Mouse (Mus musculus): ENCODE results near the gene Thra. TPM values are rescaled to one million over a fixed set of nuclear protein-coding genes. Genes with fewer than 3 reads are reported as not detected.
A peak's percentile ranks its signal among the peaks of the same experiment; 100 is the strongest.

Gene Thra
- total and polyA plus RNA-seq, 2 experiments from 2014 or later: 44.0 to 234 TPM

DNA sequence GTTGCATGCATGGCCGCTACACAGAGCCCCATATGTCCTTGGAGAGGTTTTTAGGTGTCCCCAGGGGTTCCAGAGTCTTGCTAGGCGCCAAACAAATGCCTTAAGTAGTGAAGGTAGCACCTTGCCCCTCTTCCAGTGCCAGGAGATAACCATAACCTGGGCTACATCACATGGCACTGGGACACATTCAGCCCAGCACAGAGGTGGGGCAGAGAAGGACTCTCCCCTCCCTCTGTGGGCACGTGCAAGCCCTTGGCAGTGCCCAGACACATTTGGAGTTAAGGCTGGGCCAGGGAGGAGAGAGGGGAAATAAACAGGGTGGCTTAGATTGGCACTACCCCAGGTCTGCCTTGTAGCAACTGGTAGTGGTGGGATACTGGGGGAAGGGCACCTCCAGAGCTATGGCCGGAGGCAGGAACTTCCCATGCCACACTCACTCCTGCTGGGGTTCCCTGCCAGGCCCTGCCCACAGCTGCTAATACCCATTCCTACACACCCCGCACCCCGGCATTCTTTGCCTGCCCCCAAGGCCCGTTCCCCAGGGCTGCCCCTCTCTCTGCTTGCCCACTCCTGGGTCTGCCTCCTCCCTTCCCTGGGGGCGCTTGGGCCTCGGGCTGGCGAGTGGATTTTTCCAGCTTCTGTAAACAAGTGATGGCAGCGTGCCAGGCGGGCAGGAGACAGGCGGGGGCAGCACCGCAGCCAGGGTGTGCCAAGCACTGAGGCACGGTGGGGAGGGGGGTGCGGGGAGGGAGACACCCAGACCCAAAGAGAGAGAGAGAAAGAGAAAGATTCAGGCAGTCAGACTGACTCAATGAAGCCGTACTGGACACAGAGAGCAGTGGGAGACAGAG lies 10.1 kb downstream of the Thra start:
- Histone ChIP-seq H3K36me3 (replicated peaks; ENCODE audit: control insufficient read depth, insufficient read depth, low read length) (peaks cover 18% of the 10 kb centered on the region; the same call in 1 of the 2 replicates), H3K9me3 (replicated peaks; ENCODE audit: control insufficient read depth, low read length) (no peaks in the 10 kb centered on the region), H3K4me1 (ENCODE audit: control insufficient read depth, insufficient read depth) (peaks cover 95% of the 10 kb centered on the region), H3K27ac (ENCODE audit: low read depth) (peak overlapping the region; percentile 96), H3K4me2 (ENCODE audit: low read depth, low read length) (peak overlapping the region; percentile 59), H3K4me3 (ENCODE audit: low read depth, low read length) (peak overlapping the region; percentile 17), H3K27me3 (ENCODE audit: control insufficient read depth, insufficient read depth, low read length) (no peaks in the 10 kb centered on the region), H3K9ac (replicated peaks; ENCODE audit: low read depth, low read length) (peak overlapping the region; percentile 52)
- whole genome bisulfite sequencing: 13% methylated on average over 17 of the region's 17 CpGs
- no peak; the same call in none of the 2 replicates for TF ChIP-seq EP300 (IDR thresholded peaks at IDR 0.05; ENCODE audit: low read depth)
- TF ChIP-seq CTCF (IDR thresholded peaks at IDR 0.05; ENCODE audit: low read depth): peak; percentile 8; the same call in 1 of the 2 replicates
- ATAC-seq (ENCODE audit: insufficient read depth, low read depth) (peak; percentile 56), DNase-seq (ENCODE audit: low spot score) (peak; percentile 81)

DNA sequence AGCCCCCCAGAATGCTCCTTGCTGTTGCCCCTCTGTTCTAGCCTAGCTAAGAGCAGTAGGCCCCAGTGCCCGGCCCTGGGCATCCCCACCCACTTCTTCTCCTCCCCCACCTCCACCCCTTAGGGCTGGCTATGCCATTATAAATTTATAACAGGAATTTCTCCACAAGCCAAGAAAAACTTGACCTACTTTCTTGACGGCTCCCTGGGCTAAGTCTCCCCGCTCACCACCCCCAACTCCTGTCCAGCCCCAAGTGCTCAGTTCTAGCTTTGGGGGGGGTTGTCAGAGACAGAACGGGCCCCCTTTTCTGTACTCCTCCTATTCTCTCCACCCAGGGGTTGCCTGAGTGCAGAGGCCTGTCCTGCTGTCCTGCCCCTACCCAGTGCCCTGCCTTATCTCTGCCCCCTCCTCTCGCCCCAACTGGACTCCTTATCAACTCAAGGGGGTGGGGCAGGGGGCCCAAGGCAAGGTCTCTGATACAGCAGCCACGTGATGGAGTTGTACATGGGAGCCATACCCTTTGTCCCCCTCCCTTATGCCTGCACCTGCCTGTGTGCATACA lies 10.9 kb downstream of the Thra start:
- TF ChIP-seq CTCF (IDR thresholded peaks at IDR 0.05; ENCODE audit: low read depth) (no peak), EP300 (IDR thresholded peaks at IDR 0.05; ENCODE audit: low read depth) (no peak; the same call in 1 of the 2 replicates)
- Histone ChIP-seq H3K4me2 (ENCODE audit: low read depth, low read length) (peak overlapping the region; percentile 59), H3K36me3 (replicated peaks; ENCODE audit: control insufficient read depth, insufficient read depth, low read length) (peaks cover 18% of the 10 kb centered on the region; the same call in 1 of the 2 replicates), H3K4me3 (ENCODE audit: low read depth, low read length) (peak overlapping the region; percentile 17; the same call in 1 of the 2 replicates), H3K9me3 (replicated peaks; ENCODE audit: control insufficient read depth, low read length) (no peaks in the 10 kb centered on the region), H3K9ac (replicated peaks; ENCODE audit: low read depth, low read length) (peak overlapping the region; percentile 52), H3K27ac (ENCODE audit: low read depth) (peak overlapping the region; percentile 96), H3K4me1 (ENCODE audit: control insufficient read depth, insufficient read depth) (peaks cover 95% of the 10 kb centered on the region), H3K27me3 (ENCODE audit: control insufficient read depth, insufficient read depth, low read length) (no peaks in the 10 kb centered on the region)
- DNase-seq (ENCODE audit: low spot score) (peak; percentile 58), ATAC-seq (ENCODE audit: insufficient read depth, low read depth) (peak; percentile 39)
- 12% methylated on average over 6 of the region's 6 CpGs for WGBS

DNA sequence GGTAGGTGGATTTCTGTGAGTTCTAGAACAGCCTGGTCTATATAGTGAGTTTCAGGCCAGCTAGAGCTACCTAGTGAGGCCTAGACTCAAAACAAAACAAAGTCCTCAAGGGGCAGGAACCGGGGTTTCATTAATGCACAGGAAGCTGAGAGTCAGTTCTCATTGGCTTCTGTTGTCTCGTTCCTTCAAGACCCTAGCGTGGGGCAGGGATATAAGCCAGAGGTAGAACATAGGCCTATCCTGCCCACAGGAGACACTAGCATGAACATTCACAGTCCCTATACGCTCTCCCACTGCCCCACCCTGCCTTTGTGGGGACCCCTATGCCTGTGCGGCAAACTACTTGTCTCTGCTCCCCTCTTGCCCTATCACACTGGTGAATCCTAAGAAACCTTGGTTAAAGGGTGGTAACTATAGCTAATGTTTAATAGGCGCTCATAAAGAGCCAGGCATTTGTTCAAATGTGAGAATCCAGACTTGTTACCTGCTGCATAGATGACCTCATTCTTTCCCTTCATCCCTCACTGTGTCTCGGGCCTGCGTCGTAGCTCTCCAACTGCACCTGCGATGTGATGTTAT lies 12.2 kb downstream of the Thra start:
- H3K36me3 ChIP-seq (replicated peaks; ENCODE audit: control insufficient read depth, insufficient read depth, low read length): peaks cover 28% of the 10 kb centered on the region
- TF ChIP-seq EP300 (IDR thresholded peaks at IDR 0.05; ENCODE audit: low read depth) (no peak), CTCF (IDR thresholded peaks at IDR 0.05; ENCODE audit: low read depth) (no peak)
- 76% methylated on average over 10 of the region's 10 CpGs for whole genome bisulfite sequencing
- 0 out of 2 replicates have a peak overlapping the region, but pooled peaks have one; percentile 0 for H3K9ac ChIP-seq (replicated peaks; ENCODE audit: low read depth, low read length)
- peaks cover 86% of the 10 kb centered on the region for H3K4me1 ChIP-seq (ENCODE audit: control insufficient read depth, insufficient read depth)
- no peak overlapping the region for H3K4me2 ChIP-seq (ENCODE audit: low read depth, low read length)
- H3K27ac ChIP-seq (ENCODE audit: low read depth): peak overlapping the region; percentile 96
- DNase-seq (ENCODE audit: low spot score): no peak
- no peaks in the 10 kb centered on the region for H3K9me3 ChIP-seq (replicated peaks; ENCODE audit: control insufficient read depth, low read length)
- H3K4me3 ChIP-seq (ENCODE audit: low read depth, low read length): no peak overlapping the region
- no peak for ATAC-seq (ENCODE audit: insufficient read depth, low read depth)
- H3K27me3 ChIP-seq (ENCODE audit: control insufficient read depth, insufficient read depth, low read length): no peaks in the 10 kb centered on the region

DNA sequence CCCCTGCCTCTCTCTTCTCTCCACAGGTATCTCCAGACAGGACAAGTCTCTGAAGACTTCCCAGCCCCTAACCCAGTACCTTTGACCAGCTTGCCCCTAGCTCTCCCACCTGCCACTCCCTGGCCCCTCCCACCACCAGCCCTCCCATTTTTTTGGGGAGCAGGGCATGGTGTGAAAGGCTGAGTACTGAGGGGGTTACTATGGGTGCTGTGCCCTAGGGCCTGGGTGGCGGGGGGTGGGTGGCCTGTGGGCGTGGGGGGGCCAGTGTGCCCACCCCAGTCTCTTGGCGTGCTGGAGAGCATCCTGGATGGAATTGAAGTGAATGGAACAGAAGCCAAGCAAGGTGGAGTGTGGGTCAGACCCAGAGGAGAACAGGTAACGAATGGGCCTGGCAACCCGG lies 12.8 kb downstream of the Thra start:
- Histone ChIP-seq H3K27me3 (ENCODE audit: control insufficient read depth, insufficient read depth, low read length) (no peaks in the 10 kb centered on the region), H3K9ac (replicated peaks; ENCODE audit: low read depth, low read length) (no peak overlapping the region), H3K4me3 (ENCODE audit: low read depth, low read length) (no peak overlapping the region), H3K9me3 (replicated peaks; ENCODE audit: control insufficient read depth, low read length) (no peaks in the 10 kb centered on the region), H3K4me1 (ENCODE audit: control insufficient read depth, insufficient read depth) (peaks cover 80% of the 10 kb centered on the region), H3K4me2 (ENCODE audit: low read depth, low read length) (no peak overlapping the region), H3K36me3 (replicated peaks; ENCODE audit: control insufficient read depth, insufficient read depth, low read length) (peaks cover 32% of the 10 kb centered on the region), H3K27ac (ENCODE audit: low read depth) (peak overlapping the region; percentile 96)
- ATAC-seq (ENCODE audit: insufficient read depth, low read depth) (no peak), DNase-seq (ENCODE audit: low spot score) (no peak)
- WGBS: 91% methylated on average over 5 of the region's 5 CpGs
- TF ChIP-seq CTCF (IDR thresholded peaks at IDR 0.05; ENCODE audit: low read depth) (no peak), EP300 (IDR thresholded peaks at IDR 0.05; ENCODE audit: low read depth) (no peak)

DNA sequence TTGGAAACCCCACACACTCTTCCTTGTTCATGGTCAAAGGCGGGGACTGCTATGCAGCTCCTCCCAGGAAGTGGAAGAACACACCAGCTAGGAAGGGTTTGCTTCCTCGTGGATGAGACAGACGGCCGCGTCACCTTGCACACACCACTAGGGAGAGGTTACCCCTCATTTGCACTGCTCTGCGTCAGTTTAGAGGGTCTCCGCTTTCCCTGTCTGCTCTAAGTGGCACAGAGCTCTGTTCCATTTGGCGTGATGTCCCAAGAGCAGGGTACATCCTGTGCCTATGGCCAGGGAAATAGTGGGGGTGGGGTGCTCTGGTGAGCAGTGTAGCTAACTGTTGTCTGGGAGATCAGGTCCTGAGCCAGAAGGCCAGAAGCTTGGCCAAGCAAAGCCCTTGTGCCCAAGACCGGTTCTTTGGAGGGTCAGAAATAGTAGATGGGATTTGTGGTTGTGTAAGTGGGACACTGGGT lies 13.7 kb downstream of the Thra start:
- no peak for ATAC-seq (ENCODE audit: insufficient read depth, low read depth)
- no peak overlapping the region for H3K4me2 ChIP-seq (ENCODE audit: low read depth, low read length)
- H3K36me3 ChIP-seq (replicated peaks; ENCODE audit: control insufficient read depth, insufficient read depth, low read length): peaks cover 36% of the 10 kb centered on the region
- H3K27ac ChIP-seq (ENCODE audit: low read depth): peak overlapping the region; percentile 96
- TF ChIP-seq CTCF (IDR thresholded peaks at IDR 0.05; ENCODE audit: low read depth) (no peak), EP300 (IDR thresholded peaks at IDR 0.05; ENCODE audit: low read depth) (no peak)
- no peaks in the 10 kb centered on the region for H3K9me3 ChIP-seq (replicated peaks; ENCODE audit: control insufficient read depth, low read length)
- peaks cover 71% of the 10 kb centered on the region for H3K4me1 ChIP-seq (ENCODE audit: control insufficient read depth, insufficient read depth)
- H3K9ac ChIP-seq (replicated peaks; ENCODE audit: low read depth, low read length): 0 out of 2 replicates have a peak overlapping the region, but pooled peaks have one; percentile 18
- no peak overlapping the region for H3K4me3 ChIP-seq (ENCODE audit: low read depth, low read length)
- WGBS: 32% methylated on average over 9 of the region's 9 CpGs
- no peak for DNase-seq (ENCODE audit: low spot score)
- H3K27me3 ChIP-seq (ENCODE audit: control insufficient read depth, insufficient read depth, low read length): no peaks in the 10 kb centered on the region
